26 mouse cellular contexts compared by ENCODE assay signal in genomic region chr11:118892876-118893275, GRCm38 (mm10). TPM values are rescaled to one million over a fixed set of nuclear protein-coding genes. Genes with fewer than 3 reads are reported as not detected.
DNase-seq lines count a peak whose midpoint lies in the region; ATAC-seq lines count a peak whose summit lies in the region.
"Had no signal": no experiment of that assay in that cellular context is flagged by ENCODE, and none has a peak within 500 bp of the region (broad histone marks: within the 10 kb centered on the region; RNA-seq: fewer than 3 reads in every experiment).

No protein-coding gene starts in this region.

- H3K4me2 ChIP-seq in midbrain, embryonic 11.5 days = no peak overlapping the region
- H3K4me2 ChIP-seq: forebrain, embryonic 13.5 days; heart, embryonic 13.5 days; hindbrain, embryonic 14.5 days had no signal

- no peaks in the 10 kb centered on the region for H3K9me3 ChIP-seq in midbrain, embryonic 11.5 days (ENCODE audit: control insufficient read depth, low read length)
- H3K9me3 ChIP-seq in midbrain, embryonic 10.5 days (replicated peaks) = no peaks in the 10 kb centered on the region
- H3K9me3 ChIP-seq: forebrain, embryonic 10.5 days; forebrain, embryonic 13.5 days; heart, embryonic 10.5 days; heart, embryonic 13.5 days had no signal

- H3K27ac ChIP-seq in midbrain, embryonic 11.5 days (ENCODE audit: low read depth, low read length) = no peak overlapping the region
- no peak overlapping the region for H3K27ac ChIP-seq in midbrain, embryonic 10.5 days (replicated peaks)
- H3K27ac ChIP-seq: forebrain, embryonic 10.5 days; forebrain, embryonic 13.5 days; heart, adult 2 months; heart, embryonic 10.5 days; heart, embryonic 13.5 days; hindbrain, embryonic 14.5 days; hindbrain, postnatal 0 days had no signal

- DNase-seq in cerebellum, adult 18-20 months = peak; percentile 8 to 35
- DNase-seq in cerebellum, postnatal 25 days = peak; percentile 40 to 50
- no peak for DNase-seq in cerebellum, adult 9-10 months
- peak; percentile 54 for DNase-seq in midbrain, embryonic 11.5 days (ENCODE audit: low spot score, missing footprints)
- DNase-seq in midbrain, embryonic 10.5 days (ENCODE audit: low spot score) = no peak
- DNase-seq: adrenal gland, adult 2 months; adrenal gland, postnatal 14 days; embryo, embryonic 11 days; gastrocnemius, postnatal 10 days; gastrocnemius, postnatal 36 days; heart, adult 2 months; heart, postnatal 14 days; heart, postnatal 4 days; kidney, adult 18-20 months had no signal

- H3K4me3 ChIP-seq in midbrain, embryonic 11.5 days (ENCODE audit: low read depth, low read length) = no peak overlapping the region
- H3K4me3 ChIP-seq in midbrain, embryonic 10.5 days = no peak overlapping the region
- H3K4me3 ChIP-seq: forebrain, embryonic 10.5 days; forebrain, embryonic 13.5 days; heart, adult 2 months; heart, embryonic 10.5 days; heart, embryonic 13.5 days had no signal

- H3K36me3 ChIP-seq in midbrain, embryonic 11.5 days (ENCODE audit: control insufficient read depth, insufficient read depth, low read length) = no peaks in the 10 kb centered on the region
- no peaks in the 10 kb centered on the region for H3K36me3 ChIP-seq in midbrain, embryonic 10.5 days
- H3K36me3 ChIP-seq: forebrain, embryonic 10.5 days; heart, embryonic 10.5 days; heart, embryonic 13.5 days had no signal

- no peak overlapping the region for H3K9ac ChIP-seq in midbrain, embryonic 11.5 days (ENCODE audit: low read length)
- H3K9ac ChIP-seq: forebrain, embryonic 13.5 days; heart, embryonic 13.5 days; hindbrain, embryonic 14.5 days had no signal

- peaks cover 32% of the 10 kb centered on the region for H3K4me1 ChIP-seq in midbrain, embryonic 11.5 days (ENCODE audit: control insufficient read depth, insufficient read depth, low read length)
- peaks cover 62% of the 10 kb centered on the region for H3K4me1 ChIP-seq in midbrain, embryonic 10.5 days
- H3K4me1 ChIP-seq: heart, embryonic 10.5 days; heart, embryonic 13.5 days had no signal

- H3K27me3 ChIP-seq in midbrain, embryonic 11.5 days (ENCODE audit: control insufficient read depth, insufficient read depth, low read length) = no peaks in the 10 kb centered on the region
- H3K27me3 ChIP-seq in midbrain, embryonic 10.5 days (ENCODE audit: low read depth, poor library complexity, severe bottlenecking) = peaks cover 23% of the 10 kb centered on the region
- H3K27me3 ChIP-seq: forebrain, embryonic 13.5 days had no signal

- WGBS in midbrain, embryonic 11.5 days = 88% methylated on average over 5 of the region's 5 CpGs
- WGBS in midbrain, embryonic 10.5 days = 87% methylated on average over 5 of the region's 5 CpGs

- ATAC-seq in cerebellum, adult (ENCODE audit: insufficient number of reproducible peaks, low FRiP score, low TSS enrichment) = no peak
- no peak for ATAC-seq in midbrain, embryonic 11.5 days (ENCODE audit: low FRiP score)
- ATAC-seq: CD4-positive, CD25-positive, alpha-beta regulatory T cell, adult 4 months; forebrain, embryonic 13.5 days; forebrain, embryonic 16.5 days; hindbrain, postnatal 0 days; inflammation-experienced regulatory T-cells, adult 6 months; intestine, embryonic 16.5 days had no signal

RNA-seq across cellular contexts. Expression of gene Rbfox3, which starts 18.5 kb away (rescaled TPM):
- polyA plus RNA-seq in midbrain, embryonic 11.5 days (2014; fragmentation: Nextera tagmentation; extraction: Ambion mirVana) = 7.1 and 8.2 TPM in 2 replicates
- 7.6 and 8.3 TPM in 2 replicates for polyA plus RNA-seq in midbrain, embryonic 10.5 days (2016; fragmentation: Nextera tagmentation; extraction: Ambion mirVana)
- polyA plus RNA-seq: C2C12; CD4-positive, CD25-positive, alpha-beta regulatory T cell, adult 4 months; heart, adult 2 months had no signal

Comparison
In these comparisons a context has a peak if more than half of its experiments do, and no peak if none do; other contexts are left out.
1. DNase-seq: peak in cerebellum, adult 18-20 months (2 of 2), cerebellum, postnatal 25 days (2 of 2) and midbrain, embryonic 11.5 days (single experiment); none in cerebellum, adult 9-10 months (single experiment) and midbrain, embryonic 10.5 days (single experiment).